Mouse (Mus musculus) ES-E14 (cell line): ENCODE results near the gene Psph. TPM values are rescaled to one million over a fixed set of nuclear protein-coding genes. Genes with fewer than 3 reads are reported as not detected.
"Not testable (repeated sequence)": the region's sequence is repeated elsewhere in the genome, so short reads cannot be mapped to it uniquely, and the experiment has no call there.

Experiments
- DNase-seq: peaks from one replicate; pipeline ENCODE4 v3.0.0-alpha.2; 2013; ENCODE audit warnings: low read depth, low spot score
- H3K27ac ChIP-seq: 2 replicates; pipeline ENCODE4 v1.5.1; 2012; ENCODE audit warnings: low read depth, mild to moderate bottlenecking, low read length, moderate library complexity, mixed read lengths; ENCODE audit not compliant: poor library complexity, insufficient read depth, severe bottlenecking
- H3K36me3 ChIP-seq: 2 replicates; pipeline ENCODE4 v1.6.1; 2012; ENCODE audit warnings: mild to moderate bottlenecking, low read length, moderate library complexity, mixed read lengths; ENCODE audit not compliant: control insufficient read depth, poor library complexity, insufficient read depth, severe bottlenecking
- H3K4me1 ChIP-seq, 2 experiments: fragments of 150-350 bp in 1 of 2; sonication (generic) in 1 of 2; 2 replicates each; pipeline ENCODE4 v1.6.1; 2012; ENCODE audit warnings: low read length in 2 of 2, mild to moderate bottlenecking in 1 of 2, mixed read lengths in 1 of 2; ENCODE audit not compliant: control insufficient read depth in 2 of 2, insufficient read depth in 2 of 2, poor library complexity in 1 of 2
- H3K4me3 ChIP-seq, 2 experiments: fragments of 150-350 bp in 1 of 2; sonication (generic) in 1 of 2; 2 replicates each; pipeline ENCODE4 v1.5.1; 2012; ENCODE audit warnings: low read length in 2 of 2, low read depth in 1 of 2, mild to moderate bottlenecking in 1 of 2, mixed read lengths in 1 of 2; ENCODE audit not compliant: insufficient read depth in 1 of 2, poor library complexity in 1 of 2, severe bottlenecking in 1 of 2
- H3K9ac ChIP-seq: 2 replicates; pipeline ENCODE4 v1.6.1; 2012; ENCODE audit warnings: low read depth, mild to moderate bottlenecking, low read length, mixed read lengths; ENCODE audit not compliant: poor library complexity, insufficient read depth, severe bottlenecking
- H3K9me3 ChIP-seq: fragments of 150-350 bp; sonication (generic); 2 replicates; pipeline ENCODE4 v1.6.1; 2012; ENCODE audit warnings: low read depth, mild to moderate bottlenecking, low read length; ENCODE audit not compliant: control insufficient read depth, insufficient read depth
- CHD2 ChIP-seq: IDR thresholded peaks from 2 replicates; pipeline ENCODE4 v1.6.1; 2014; ENCODE audit warnings: mild to moderate bottlenecking, low read depth, low read length, inconsistent platforms
- HCFC1 ChIP-seq: IDR thresholded peaks from 2 replicates; pipeline ENCODE4 v1.6.1; 2012; ENCODE audit warnings: low read length, inconsistent platforms, borderline replicate concordance; ENCODE audit not compliant: insufficient read depth
- MAFK ChIP-seq: IDR thresholded peaks from 2 replicates; pipeline ENCODE4 v1.6.1; 2014; ENCODE audit warnings: mild to moderate bottlenecking, low read depth, low read length, inconsistent platforms; ENCODE audit not compliant: insufficient read depth
- ZC3H11A ChIP-seq: IDR thresholded peaks from 2 replicates; pipeline ENCODE4 v1.6.1; 2012; ENCODE audit warnings: low read depth, mild to moderate bottlenecking, inconsistent platforms, low read length, borderline replicate concordance
- ZNF384 ChIP-seq: IDR thresholded peaks from 2 replicates; pipeline ENCODE4 v1.6.1; 2012; ENCODE audit warnings: low read depth, low read length, inconsistent platforms
- in situ Hi-C, 2 experiments: fragments of 600-800 bp; cut with MboI; formaldehyde crosslinking; loops; one replicate each; pipeline ENCODE4 v1.15.1; 2025; ENCODE audit warnings: low sequenced_read_pairs in 2 of 2, inconsistent platforms in 1 of 2; ENCODE audit not compliant: unreplicated experiment in 2 of 2
- total RNA-seq: library from RNA; depleted of rRNA; stranded (reverse); fragments of 300-350 nt; gene quantifications from 2 replicates; pipeline ENCODE4 v1.2.3, GENCODE M21; 2012

Gene Psph
- total RNA-seq, 1 experiment: 54.9 TPM

DNA sequence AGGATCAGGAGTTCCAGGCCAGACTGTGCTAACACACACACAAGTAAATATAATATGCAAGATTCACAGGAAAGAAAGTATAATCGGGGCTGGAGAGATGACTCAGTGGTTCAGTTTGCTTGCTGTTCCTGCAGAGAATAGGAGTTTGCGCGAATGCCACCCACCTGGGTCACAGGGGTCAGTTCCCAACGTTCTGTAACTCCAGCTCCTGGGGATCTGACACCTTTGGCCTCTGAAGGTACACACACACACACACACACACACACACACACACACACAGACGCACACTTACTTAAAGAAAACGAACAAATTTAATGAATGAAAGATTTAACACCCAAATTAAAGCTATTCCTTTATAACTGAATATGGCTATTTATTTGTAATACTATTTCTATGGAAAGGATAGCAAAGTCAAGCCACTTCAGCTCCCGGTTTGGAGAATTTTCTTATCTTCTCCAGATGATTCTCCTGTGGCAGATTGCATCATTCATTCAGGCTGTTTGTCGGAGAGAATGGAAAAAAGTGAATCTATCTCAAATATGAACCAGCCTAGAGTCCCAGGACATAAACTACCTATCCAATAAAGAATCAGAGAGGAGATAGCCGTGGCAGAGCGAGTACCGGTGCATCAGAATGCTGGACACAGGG lies 8.8 kb downstream of the Psph start:
- 0 out of 4 replicates have a peak, but pooled peaks cover 0 to 2% of the 10 kb centered on the region in 2 experiments for H3K4me1 ChIP-seq
- in situ Hi-C loops: no loop called here
- TF ChIP-seq ZNF384: no peak
- DNase-seq: no peak
- H3K9me3 ChIP-seq: no peaks in the 10 kb centered on the region
- H3K4me3 ChIP-seq: peak overlapping the region; percentile 68 to 83
- H3K36me3 ChIP-seq: peaks cover 2% of the 10 kb centered on the region; the same call in 1 of the 2 replicates
- H3K9ac ChIP-seq: peak overlapping the region; percentile 87
- no peak overlapping the region for H3K27ac ChIP-seq

DNA sequence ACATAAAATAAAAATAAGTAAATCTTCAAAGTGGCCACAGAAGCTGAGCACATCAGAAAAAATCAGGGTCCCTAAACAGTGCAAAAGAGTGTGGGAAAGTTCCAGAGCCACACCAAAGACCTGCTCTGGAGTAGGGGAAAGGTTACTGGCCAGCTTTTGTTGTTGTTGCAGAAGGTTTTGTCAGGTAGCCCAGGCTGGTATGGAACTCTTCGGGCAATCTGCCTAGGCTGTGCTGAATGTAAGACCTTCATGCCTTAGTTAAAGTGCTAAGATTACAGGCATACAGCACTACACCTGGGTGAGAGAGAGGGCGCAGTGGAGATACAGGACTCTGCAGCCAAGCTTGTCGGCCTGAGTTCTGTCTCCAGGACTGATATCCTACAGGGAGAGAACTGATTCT lies 12.6 kb downstream of the Psph start:
- no peak for TF ChIP-seq MAFK
- no peak overlapping the region for H3K9ac ChIP-seq
- 0 out of 4 replicates have a peak, but pooled peaks cover 0 to 2% of the 10 kb centered on the region in 2 experiments for H3K4me1 ChIP-seq
- no peak overlapping the region for H3K27ac ChIP-seq
- no peak overlapping the region for H3K4me3 ChIP-seq
- in situ Hi-C loops: no loop called here
- H3K9me3 ChIP-seq: no peaks in the 10 kb centered on the region
- no peak for DNase-seq
- H3K36me3 ChIP-seq: peaks cover 2% of the 10 kb centered on the region; the same call in 1 of the 2 replicates

DNA sequence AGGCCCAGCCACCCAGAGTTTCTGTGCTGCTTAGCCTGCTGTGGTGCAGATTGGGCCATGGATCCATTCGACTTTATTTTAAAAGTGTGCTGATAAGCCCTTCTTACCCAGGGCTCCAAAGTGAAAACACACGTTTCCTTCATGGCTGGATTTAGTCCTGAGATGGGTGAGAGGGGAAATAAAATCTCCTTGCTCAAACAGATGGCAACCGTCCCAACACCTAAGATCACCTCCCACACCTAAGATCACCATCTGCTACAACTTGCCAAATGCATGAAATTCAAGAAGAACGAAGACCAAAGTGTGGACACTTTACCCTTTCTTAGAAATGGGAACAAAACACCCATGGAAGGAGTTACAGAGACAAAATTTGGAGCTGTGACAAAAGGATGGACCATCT lies 13.9 kb downstream of the Psph start:
- H3K9ac ChIP-seq, H3K4me3 ChIP-seq, H3K36me3 ChIP-seq, H3K27ac ChIP-seq, H3K9me3 ChIP-seq, in situ Hi-C loops, DNase-seq, H3K4me1 ChIP-seq: not testable (repeated sequence)

DNA sequence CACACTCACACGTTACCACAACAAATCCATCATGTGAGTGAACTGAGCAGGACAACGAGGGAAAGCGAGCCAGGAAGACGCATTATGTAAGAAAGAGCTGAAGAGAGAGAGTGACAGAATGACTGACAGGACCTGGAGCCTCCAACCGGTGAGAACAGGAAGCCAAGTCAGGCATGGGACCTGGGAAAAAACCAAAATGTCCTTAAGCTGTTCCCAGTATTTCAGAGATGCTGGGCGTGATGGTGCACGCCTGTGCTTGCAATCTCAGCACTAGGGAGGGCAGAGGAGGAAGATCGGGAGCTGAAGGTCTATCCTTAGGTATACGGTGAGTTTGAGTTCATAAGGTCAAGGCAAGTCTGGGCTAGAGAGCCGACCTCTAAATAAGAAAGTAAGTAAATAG lies 14.8 kb downstream of the Psph start:
- Histone ChIP-seq H3K27ac (no peak overlapping the region), H3K9me3 (no peaks in the 10 kb centered on the region), H3K36me3 (peaks cover 9% of the 10 kb centered on the region; the same call in 1 of the 2 replicates), H3K4me3 (no peak overlapping the region), H3K9ac (no peak overlapping the region), H3K4me1 (no peaks in the 10 kb centered on the region)
- in situ Hi-C loops: no loop called here
- DNase-seq: no peak
- TF ChIP-seq ZC3H11A (no peak), ZNF384 (no peak), CHD2 (no peak), HCFC1 (no peak), MAFK (no peak)

DNA sequence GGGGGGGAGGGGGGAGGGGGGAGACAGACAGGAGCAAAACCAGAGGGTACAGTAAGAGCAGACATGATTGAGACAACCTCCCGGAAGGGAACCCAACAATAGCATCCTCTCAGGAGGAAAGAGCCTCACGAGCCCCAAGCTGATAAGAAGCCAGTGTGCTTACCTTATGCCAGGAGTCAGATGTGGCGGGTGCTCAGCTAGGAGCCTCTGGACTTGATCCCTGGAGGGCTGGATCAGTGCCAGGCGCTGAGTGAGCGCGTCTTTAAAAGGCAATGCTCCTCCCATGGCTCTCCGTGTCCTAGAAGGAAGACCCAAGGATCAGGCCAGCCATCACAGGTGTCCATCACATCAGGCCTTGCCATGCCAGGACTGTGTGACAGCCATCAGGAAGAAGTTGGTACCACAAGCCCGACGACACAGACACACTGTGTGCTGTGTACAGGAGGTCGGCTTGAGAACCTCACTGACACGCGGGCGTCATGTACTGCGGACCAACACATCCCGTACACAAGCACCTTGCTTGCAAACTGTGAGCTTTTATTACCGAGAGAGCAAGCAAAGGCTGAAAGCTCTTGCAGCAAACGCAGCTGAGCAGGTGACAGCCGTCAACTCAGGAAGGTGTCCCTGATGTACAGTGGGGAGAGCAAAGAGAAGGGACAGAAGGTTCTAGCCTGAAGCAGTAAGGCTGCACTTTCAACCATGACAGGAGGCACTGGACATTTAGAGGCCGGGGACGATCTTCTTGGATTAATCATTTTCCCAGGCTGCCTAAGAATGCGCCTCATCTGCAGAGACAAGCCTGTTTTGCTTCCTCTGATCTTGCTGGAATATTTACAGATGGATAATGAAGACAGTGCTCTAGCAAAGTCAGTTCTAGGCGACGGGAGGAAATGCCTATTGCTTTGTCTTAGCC lies 16.6 kb downstream of the Psph start:
- H3K9me3 ChIP-seq: no peaks in the 10 kb centered on the region
- peaks cover 6% of the 10 kb centered on the region; the same call in 1 of the 2 replicates for H3K36me3 ChIP-seq
- TF ChIP-seq CHD2 (no peak), ZC3H11A (no peak), ZNF384 (no peak), MAFK (no peak), HCFC1 (no peak)
- in situ Hi-C loops: no loop called here
- no peak overlapping the region for H3K9ac ChIP-seq
- no peak overlapping the region for H3K4me3 ChIP-seq
- H3K4me1 ChIP-seq: no peaks in the 10 kb centered on the region
- H3K27ac ChIP-seq: no peak overlapping the region
- DNase-seq: no peak
